Mouse (Mus musculus): ENCODE measurements around the gene Prkn.

Gene Prkn

GRCm38 (mm10) chr17:11541928-11542623 lies 701.9 kb downstream of the Prkn start:
- no peak for DNase-seq

GRCm38 (mm10) chr17:11550562-11550961 lies 710.4 kb downstream of the Prkn start:
- DNase-seq = no peak

- no peak for DNase-seq
Measured at GRCm38 (mm10) chr17:11565681-11566080, 725.5 kb downstream of the Prkn start.

- no peak for DNase-seq
Measured at GRCm38 (mm10) chr17:11570392-11570791, 730.2 kb downstream of the Prkn start.

- DNase-seq = no peak
Measured at GRCm38 (mm10) chr17:11573666-11574065, 733.5 kb downstream of the Prkn start.

- no peak for DNase-seq
Measured at GRCm38 (mm10) chr17:11585491-11585890, 745.3 kb downstream of the Prkn start.

GRCm38 (mm10) chr17:11607931-11608330 lies 767.7 kb downstream of the Prkn start:
- no peak for DNase-seq

- peak; percentile 18 for DNase-seq
Measured at GRCm38 (mm10) chr17:11611459-11611858, 771.3 kb downstream of the Prkn start.

GRCm38 (mm10) chr17:11612801-11613531 lies 772.8 kb downstream of the Prkn start:
- no peak for DNase-seq

- no peak for DNase-seq
Measured at GRCm38 (mm10) chr17:11617552-11617951, 777.4 kb downstream of the Prkn start.

- DNase-seq = no peak
Measured at GRCm38 (mm10) chr17:11618886-11619590, 778.9 kb downstream of the Prkn start.

- DNase-seq = no peak
Measured at GRCm38 (mm10) chr17:11620770-11621169, 780.6 kb downstream of the Prkn start.

- DNase-seq = no peak
Measured at GRCm38 (mm10) chr17:11621492-11621891, 781.3 kb downstream of the Prkn start.

- no peak for DNase-seq
Measured at GRCm38 (mm10) chr17:11626306-11626705, 786.1 kb downstream of the Prkn start.

- DNase-seq = no peak
Measured at GRCm38 (mm10) chr17:11635121-11635520, 794.9 kb downstream of the Prkn start.

- DNase-seq = no peak
Measured at GRCm38 (mm10) chr17:11637642-11638041, 797.5 kb downstream of the Prkn start.

- DNase-seq = no peak
Measured at GRCm38 (mm10) chr17:11638451-11638850, 798.3 kb downstream of the Prkn start.

- no peak for DNase-seq
Measured at GRCm38 (mm10) chr17:11639786-11640185, 799.6 kb downstream of the Prkn start.

- DNase-seq = no peak
Measured at GRCm38 (mm10) chr17:11642328-11642727, 802.1 kb downstream of the Prkn start.

GRCm38 (mm10) chr17:11644016-11644415 lies 803.8 kb downstream of the Prkn start:
- no peak for DNase-seq

GRCm38 (mm10) chr17:11644873-11645464 lies 804.8 kb downstream of the Prkn start:
- no peak for DNase-seq

- DNase-seq = no peak
Measured at GRCm38 (mm10) chr17:11656397-11656796, 816.2 kb downstream of the Prkn start.

- no peak for DNase-seq
Measured at GRCm38 (mm10) chr17:11656878-11657277, 816.7 kb downstream of the Prkn start.

Data from thymus, postnatal 14 days (tissue).